Mouse (Mus musculus) cortical plate, adult 2 months (tissue): Measurements from ENCODE around the gene Tnrc6c.

ENCODE experiments used
- CTCF ChIP-seq: fragments of 200-500 bp; IDR thresholded peaks from 2 replicates; pipeline ENCODE4 v1.5.1; 2011; ENCODE audit warnings: mild to moderate bottlenecking, control low read depth, low read length; ENCODE audit not compliant: insufficient read depth; ENCODE audit errors: extremely low read depth
- POLR2A ChIP-seq: fragments of 200-500 bp; IDR thresholded peaks from 2 replicates; pipeline ENCODE4 v1.6.1; 2011; ENCODE audit warnings: mild to moderate bottlenecking, low read length, control low read depth; ENCODE audit not compliant: insufficient read depth; ENCODE audit errors: extremely low read depth

GRCm38 (mm10) chr11:117685461-117685860, 31.4 kb downstream of the Tnrc6c start:
- no peak for TF ChIP-seq CTCF
- no peak for TF ChIP-seq POLR2A
